Mouse (Mus musculus) kidney, embryonic 15.5 days (tissue): ENCODE data around the gene Polk. TPM values are rescaled to one million over a fixed set of nuclear protein-coding genes. Genes with fewer than 3 reads are reported as not detected.

ENCODE experiments used
- ATAC-seq: fragments of 200-750 bp; cut with Nextera tagmentation; replicated peaks from 2 replicates; pipeline ENCODE4 v1.8.0; 2017; ENCODE audit warnings: moderate TSS enrichment; ENCODE audit not compliant: low FRiP score
- H3K27ac ChIP-seq: fragments of 300-500 bp; sonication (generic); 2 replicates; pipeline ENCODE4 v1.5.1; 2015; ENCODE audit warnings: mild to moderate bottlenecking, inconsistent platforms
- H3K27me3 ChIP-seq: fragments of 300-500 bp; sonication (generic); 2 replicates; pipeline ENCODE4 v1.6.1; 2015; ENCODE audit warnings: inconsistent platforms
- H3K36me3 ChIP-seq: fragments of 300-500 bp; sonication (generic); 2 replicates; pipeline ENCODE4 v1.6.1; 2015; ENCODE audit warnings: inconsistent platforms
- H3K4me1 ChIP-seq: fragments of 300-500 bp; sonication (generic); 2 replicates; pipeline ENCODE4 v1.6.1; 2015; ENCODE audit warnings: inconsistent platforms
- H3K4me2 ChIP-seq: fragments of 300-500 bp; sonication (generic); 2 replicates; pipeline ENCODE4 v1.6.1; 2015; ENCODE audit warnings: moderate library complexity, mild to moderate bottlenecking, inconsistent platforms
- H3K4me3 ChIP-seq: fragments of 300-500 bp; sonication (generic); replicated peaks from 2 replicates; pipeline ENCODE4 v1.5.1; 2015; ENCODE audit warnings: mild to moderate bottlenecking, inconsistent platforms
- H3K9ac ChIP-seq: fragments of 300-500 bp; sonication (generic); 2 replicates; pipeline ENCODE4 v1.6.1; 2015; ENCODE audit warnings: mild to moderate bottlenecking, inconsistent platforms
- H3K9me3 ChIP-seq: fragments of 300-500 bp; sonication (generic); replicated peaks from 2 replicates; pipeline ENCODE4 v1.6.1; 2016; ENCODE audit warnings: inconsistent platforms
- whole genome bisulfite sequencing: fragments of 180-500 bp; shearing (Covaris S2); methylation state at CpG from one replicate; pipeline ENCODE4 v1.1.7; 2015; ENCODE audit warnings: mixed read lengths; 5-methylcytosine and 5-hydroxymethylcytosine counted together
- polyA plus RNA-seq: library from polyadenylated mRNA; unstranded; fragments of >200 nt; fragmentation: Nextera tagmentation; extraction: Ambion mirVana; gene quantifications from 2 replicates; pipeline ENCODE4 v1.2.1, GENCODE M21; 2015

Polk gene
- polyA plus RNA-seq, 1 experiment from 2014 or later: 9.2 TPM

GRCm38 (mm10) chr13:96457566-96457965 lies 84.8 kb downstream of the Polk start:
- Histone ChIP-seq H3K4me1 (no peaks in the 10 kb centered on the region), H3K36me3 (no peaks in the 10 kb centered on the region), H3K9me3 (no peaks in the 10 kb centered on the region), H3K27ac (no peak overlapping the region), H3K27me3 (no peaks in the 10 kb centered on the region), H3K9ac (no peak overlapping the region), H3K4me3 (no peak overlapping the region), H3K4me2 (no peak overlapping the region)
- no peak for ATAC-seq
- 92% methylated on average over 5 of the region's 5 CpGs for WGBS

- Histone ChIP-seq H3K27me3 (no peaks in the 10 kb centered on the region), H3K9ac (no peak overlapping the region), H3K36me3 (no peaks in the 10 kb centered on the region), H3K4me1 (no peaks in the 10 kb centered on the region), H3K9me3 (no peaks in the 10 kb centered on the region), H3K4me3 (no peak overlapping the region), H3K27ac (no peak overlapping the region), H3K4me2 (no peak overlapping the region)
- no peak for ATAC-seq
- WGBS: 71% methylated on average over 3 of the region's 3 CpGs
Measured at GRCm38 (mm10) chr13:96454288-96454687, 88.1 kb downstream of the Polk start.

GRCm38 (mm10) chr13:96452621-96453020 lies 89.8 kb downstream of the Polk start:
- H3K9me3 ChIP-seq: no peaks in the 10 kb centered on the region
- ATAC-seq: no peak
- no peaks in the 10 kb centered on the region for H3K36me3 ChIP-seq
- no peak overlapping the region for H3K4me3 ChIP-seq
- no peak overlapping the region for H3K4me2 ChIP-seq
- 87% methylated on average over 3 of the region's 3 CpGs for whole genome bisulfite sequencing
- H3K9ac ChIP-seq: no peak overlapping the region
- no peaks in the 10 kb centered on the region for H3K4me1 ChIP-seq
- H3K27me3 ChIP-seq: no peaks in the 10 kb centered on the region
- no peak overlapping the region for H3K27ac ChIP-seq

- no peaks in the 10 kb centered on the region for H3K4me1 ChIP-seq
- H3K4me2 ChIP-seq: no peak overlapping the region
- no peaks in the 10 kb centered on the region for H3K36me3 ChIP-seq
- WGBS: 83% methylated on average over 11 of the region's 11 CpGs
- H3K9ac ChIP-seq: no peak overlapping the region
- no peaks in the 10 kb centered on the region for H3K9me3 ChIP-seq
- H3K27ac ChIP-seq: 0 out of 2 replicates have a peak overlapping the region, but pooled peaks have one; percentile 3
- H3K27me3 ChIP-seq: no peaks in the 10 kb centered on the region
- no peak overlapping the region for H3K4me3 ChIP-seq
- ATAC-seq: no peak
Measured at GRCm38 (mm10) chr13:96451386-96452140, 90.8 kb downstream of the Polk start.

- no peak overlapping the region for H3K4me2 ChIP-seq
- no peaks in the 10 kb centered on the region for H3K27me3 ChIP-seq
- H3K4me1 ChIP-seq: no peaks in the 10 kb centered on the region
- no peak; the same call in 1 of the 2 replicates for ATAC-seq
- H3K27ac ChIP-seq: no peak overlapping the region
- H3K4me3 ChIP-seq: no peak overlapping the region
- WGBS: 72% methylated on average over 7 of the region's 7 CpGs
- H3K9me3 ChIP-seq: no peaks in the 10 kb centered on the region
- H3K36me3 ChIP-seq: no peaks in the 10 kb centered on the region
- no peak overlapping the region for H3K9ac ChIP-seq
Measured at GRCm38 (mm10) chr13:96450869-96451268, 91.5 kb downstream of the Polk start.

- no peak for ATAC-seq
- Histone ChIP-seq H3K9ac (no peak overlapping the region), H3K9me3 (no peaks in the 10 kb centered on the region), H3K36me3 (no peaks in the 10 kb centered on the region), H3K27ac (0 out of 2 replicates have a peak overlapping the region, but pooled peaks have one; percentile 28), H3K4me1 (no peaks in the 10 kb centered on the region), H3K4me2 (no peak overlapping the region), H3K27me3 (no peaks in the 10 kb centered on the region), H3K4me3 (no peak overlapping the region)
- WGBS: 79% methylated on average over 11 of the region's 11 CpGs
Measured at GRCm38 (mm10) chr13:96450205-96450856, 92.0 kb downstream of the Polk start.

GRCm38 (mm10) chr13:96440436-96440835 lies 101.9 kb downstream of the Polk start:
- ATAC-seq: no peak
- Histone ChIP-seq H3K27me3 (no peaks in the 10 kb centered on the region), H3K9me3 (no peaks in the 10 kb centered on the region), H3K4me2 (no peak overlapping the region), H3K36me3 (no peaks in the 10 kb centered on the region), H3K4me1 (peaks cover 8% of the 10 kb centered on the region), H3K27ac (no peak overlapping the region), H3K9ac (no peak overlapping the region), H3K4me3 (no peak overlapping the region)
- WGBS: 92% methylated on average over 4 of the region's 4 CpGs

- Histone ChIP-seq H3K4me3 (no peak overlapping the region), H3K4me2 (no peak overlapping the region), H3K27ac (no peak overlapping the region), H3K9me3 (no peaks in the 10 kb centered on the region), H3K4me1 (peaks cover 43% of the 10 kb centered on the region), H3K36me3 (no peaks in the 10 kb centered on the region), H3K27me3 (no peaks in the 10 kb centered on the region), H3K9ac (no peak overlapping the region)
- WGBS: 91% methylated on average over 1 of the region's 1 CpGs
- ATAC-seq: no peak
Measured at GRCm38 (mm10) chr13:96436921-96437320, 105.5 kb downstream of the Polk start.

- Histone ChIP-seq H3K27me3 (no peaks in the 10 kb centered on the region), H3K36me3 (no peaks in the 10 kb centered on the region), H3K4me3 (no peak overlapping the region), H3K27ac (peak overlapping the region; percentile 1; the same call in 1 of the 2 replicates), H3K4me1 (peaks cover 44% of the 10 kb centered on the region), H3K9me3 (no peaks in the 10 kb centered on the region), H3K4me2 (peak overlapping the region; percentile 38), H3K9ac (no peak overlapping the region)
- 18% methylated on average over 13 of the region's 13 CpGs for WGBS
- no peak; the same call in 1 of the 2 replicates for ATAC-seq
Measured at GRCm38 (mm10) chr13:96435793-96436192, 106.6 kb downstream of the Polk start.

GRCm38 (mm10) chr13:96434899-96435331 lies 107.5 kb downstream of the Polk start:
- no peak overlapping the region for H3K9ac ChIP-seq
- H3K36me3 ChIP-seq: no peaks in the 10 kb centered on the region
- peak overlapping the region; percentile 74 for H3K27ac ChIP-seq
- peak; percentile 54; the same call in 1 of the 2 replicates for ATAC-seq
- peak overlapping the region; percentile 38 for H3K4me2 ChIP-seq
- 25% methylated on average over 5 of the region's 5 CpGs for WGBS
- H3K4me1 ChIP-seq: peaks cover 44% of the 10 kb centered on the region
- no peaks in the 10 kb centered on the region for H3K9me3 ChIP-seq
- H3K27me3 ChIP-seq: no peaks in the 10 kb centered on the region
- H3K4me3 ChIP-seq: no peak overlapping the region

- Histone ChIP-seq H3K27ac (peak overlapping the region; percentile 78), H3K4me1 (peaks cover 44% of the 10 kb centered on the region), H3K9me3 (no peaks in the 10 kb centered on the region), H3K9ac (no peak overlapping the region), H3K4me3 (no peak overlapping the region), H3K4me2 (no peak overlapping the region), H3K27me3 (no peaks in the 10 kb centered on the region), H3K36me3 (no peaks in the 10 kb centered on the region)
- ATAC-seq: no peak; the same call in 1 of the 2 replicates
- WGBS: 55% methylated on average over 11 of the region's 11 CpGs
Measured at GRCm38 (mm10) chr13:96433648-96434190, 108.7 kb downstream of the Polk start.

GRCm38 (mm10) chr13:96433041-96433440 lies 109.3 kb downstream of the Polk start:
- H3K9ac ChIP-seq: no peak overlapping the region
- no peak overlapping the region for H3K4me3 ChIP-seq
- 74% methylated on average over 6 of the region's 6 CpGs for WGBS
- H3K27me3 ChIP-seq: no peaks in the 10 kb centered on the region
- H3K27ac ChIP-seq: peak overlapping the region; percentile 78; the same call in 1 of the 2 replicates
- H3K4me2 ChIP-seq: no peak overlapping the region
- peaks cover 44% of the 10 kb centered on the region for H3K4me1 ChIP-seq
- no peaks in the 10 kb centered on the region for H3K36me3 ChIP-seq
- no peak for ATAC-seq
- no peaks in the 10 kb centered on the region for H3K9me3 ChIP-seq
